Mouse (Mus musculus) frontal cortex, postnatal 25 days (tissue): ENCODE measurements around the gene Olfr1359.
"Not testable (repeated sequence)": the region's sequence is repeated elsewhere in the genome, so short reads cannot be mapped to it uniquely, and the experiment has no call there.

Source experiments
- DNase-seq, 2 experiments: peaks; one replicate each; pipeline ENCODE4 v3.0.0; 2022; ENCODE audit warnings: low spot score in 2 of 2

Gene Olfr1359

GRCm38 (mm10) chr13:21722993-21723836 lies 25.3 kb downstream of the Olfr1359 start:
- DNase-seq = no peak

GRCm38 (mm10) chr13:21727948-21728572 lies 30.1 kb downstream of the Olfr1359 start:
- no peak for DNase-seq

DNA sequence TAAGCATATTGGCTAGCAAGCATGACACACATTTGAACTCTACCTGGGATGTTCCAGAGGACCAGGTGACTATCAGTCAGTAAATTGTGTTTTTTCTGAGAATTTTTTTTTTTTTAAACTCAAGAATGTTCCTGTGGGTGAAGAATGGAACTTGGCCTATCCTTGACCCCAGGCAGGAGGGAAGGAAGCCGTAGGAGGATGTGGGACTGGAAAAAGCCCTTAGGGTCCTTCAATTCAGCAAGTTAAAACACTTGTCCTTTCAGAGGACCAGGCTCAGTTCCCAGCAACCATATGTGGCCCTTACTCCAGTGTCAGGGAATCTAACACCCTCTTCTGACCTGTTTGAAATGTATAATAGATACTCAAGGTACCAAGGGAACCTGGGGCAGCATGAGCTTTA lies 31.6 kb downstream of the Olfr1359 start:
- DNase-seq = no peak

GRCm38 (mm10) chr13:21733466-21733865 lies 35.6 kb downstream of the Olfr1359 start:
- DNase-seq = no peak

GRCm38 (mm10) chr13:21734010-21734905 lies 36.3 kb downstream of the Olfr1359 start:
- DNase-seq = peak; percentile 42 to 61

DNA sequence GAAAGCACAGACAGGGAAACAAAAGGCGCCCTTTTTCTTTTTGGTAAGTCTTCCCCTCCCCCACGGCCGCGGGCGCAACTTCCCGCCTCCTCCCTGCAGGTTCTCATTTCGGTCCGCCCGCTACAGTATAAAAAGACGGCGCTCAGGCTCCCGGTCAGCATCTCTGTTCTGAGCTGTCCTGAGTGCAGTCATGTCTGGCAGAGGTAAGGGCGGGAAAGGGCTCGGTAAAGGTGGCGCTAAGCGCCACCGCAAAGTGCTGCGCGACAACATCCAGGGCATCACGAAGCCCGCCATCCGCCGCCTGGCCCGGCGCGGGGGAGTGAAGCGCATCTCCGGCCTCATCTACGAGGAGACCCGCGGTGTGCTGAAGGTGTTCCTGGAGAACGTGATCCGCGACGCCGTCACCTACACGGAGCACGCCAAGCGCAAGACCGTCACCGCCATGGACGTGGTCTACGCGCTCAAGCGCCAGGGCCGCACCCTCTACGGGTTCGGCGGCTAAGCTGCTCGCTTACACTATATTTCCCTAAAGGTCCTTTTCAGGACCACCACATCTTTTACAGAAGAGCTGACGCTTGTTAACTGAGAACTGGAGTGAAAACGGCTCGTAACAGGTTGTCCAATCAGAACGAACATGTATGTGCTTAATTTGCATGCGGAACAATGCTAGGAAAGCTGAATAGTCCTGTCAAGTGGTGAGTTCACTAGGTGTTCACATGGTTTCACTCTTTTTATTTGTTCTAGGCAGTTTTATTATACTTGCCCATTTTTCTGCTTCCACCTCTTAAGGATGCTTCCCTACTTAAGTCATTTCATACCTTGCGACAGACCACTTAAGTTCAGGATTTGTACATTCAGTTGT lies 37.2 kb downstream of the Olfr1359 start, which contains the start of gene Hist1h4j:
Hist1h4j (plus strand) TSS at position 159 of the 862 bp plus-strand sequence.
- DNase-seq = peak; percentile 58 to 69

DNA sequence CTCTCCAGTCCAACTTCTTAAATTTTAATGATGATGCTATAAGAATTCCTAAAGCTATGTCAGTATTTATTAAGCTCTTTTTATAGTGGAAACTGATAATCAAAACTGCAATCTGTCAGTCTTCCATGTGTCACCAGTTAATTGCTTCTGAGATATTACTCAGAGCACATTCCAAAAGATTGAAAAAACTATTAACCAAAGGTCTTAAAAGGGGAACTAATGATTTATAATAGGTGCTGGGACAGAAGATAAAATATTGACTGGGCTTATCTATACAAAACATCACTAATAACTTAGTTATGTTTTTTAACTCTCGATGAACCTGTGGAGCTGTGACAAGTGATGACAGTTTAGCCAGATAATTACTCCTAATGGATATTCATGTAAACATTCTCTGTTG lies 47.1 kb downstream of the Olfr1359 start:
- no peak for DNase-seq

- no peak for DNase-seq
Measured at GRCm38 (mm10) chr13:21749387-21750158, 51.7 kb downstream of the Olfr1359 start.

DNA sequence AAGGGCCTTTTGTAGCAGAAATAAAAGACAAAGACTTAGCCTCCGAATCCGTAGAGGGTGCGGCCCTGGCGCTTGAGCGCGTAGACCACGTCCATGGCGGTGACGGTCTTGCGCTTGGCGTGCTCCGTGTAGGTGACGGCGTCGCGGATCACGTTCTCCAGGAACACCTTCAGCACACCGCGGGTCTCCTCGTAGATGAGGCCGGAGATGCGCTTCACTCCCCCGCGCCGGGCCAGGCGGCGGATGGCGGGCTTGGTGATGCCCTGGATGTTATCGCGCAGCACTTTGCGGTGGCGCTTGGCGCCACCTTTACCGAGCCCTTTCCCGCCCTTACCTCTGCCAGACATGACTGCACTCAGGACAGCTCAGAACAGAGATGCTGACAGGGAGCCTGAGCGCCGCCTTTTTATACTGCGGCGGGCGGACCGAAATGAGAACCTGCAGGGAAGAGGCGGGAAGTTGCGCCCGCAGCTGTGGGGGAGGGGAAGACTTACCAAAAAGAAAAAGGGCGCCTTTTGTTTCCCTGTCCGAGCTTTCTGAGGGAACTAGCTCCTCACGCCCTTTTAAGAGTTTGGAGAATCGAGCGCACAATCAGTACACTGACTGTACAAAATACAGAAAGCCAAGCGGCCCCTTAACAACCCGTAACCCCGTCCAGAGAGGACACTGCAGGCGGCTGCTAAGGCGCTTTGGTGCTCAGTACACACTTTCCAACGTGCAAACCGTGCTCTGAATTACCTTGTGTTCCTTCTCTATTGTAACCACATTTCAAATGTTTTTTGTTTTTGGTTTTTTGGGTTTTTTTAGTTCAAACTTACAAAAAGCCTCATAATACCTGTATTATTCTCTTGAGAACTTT lies 52.5 kb downstream of the Olfr1359 start, which contains the start of gene Hist1h4k:
Hist1h4k (minus strand) TSS at position 347 of the 859 bp plus-strand sequence.
- peak; percentile 90 for DNase-seq

DNA sequence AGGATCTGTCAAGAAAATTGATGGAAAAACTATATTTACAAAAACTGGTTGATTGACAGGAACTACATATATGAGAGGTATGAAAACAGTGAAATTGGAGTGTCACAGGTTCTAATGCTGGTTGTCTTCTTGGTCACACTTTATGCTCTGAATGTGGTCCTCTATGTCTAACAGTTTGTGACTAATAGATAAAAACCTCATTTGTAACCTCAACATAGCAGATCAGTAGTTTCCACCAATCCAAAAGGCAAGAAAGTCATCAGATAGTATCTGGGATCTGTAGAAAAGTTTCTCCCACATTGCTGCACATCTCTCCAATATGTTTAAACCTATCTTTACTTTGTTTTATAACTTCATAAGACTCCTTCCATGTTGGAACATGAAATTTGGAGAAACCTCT lies 53.5 kb downstream of the Olfr1359 start:
- no peak for DNase-seq

GRCm38 (mm10) chr13:21751827-21752226 lies 53.9 kb downstream of the Olfr1359 start:
- DNase-seq = no peak

GRCm38 (mm10) chr13:21752356-21752755 lies 54.4 kb downstream of the Olfr1359 start:
- no peak for DNase-seq

DNA sequence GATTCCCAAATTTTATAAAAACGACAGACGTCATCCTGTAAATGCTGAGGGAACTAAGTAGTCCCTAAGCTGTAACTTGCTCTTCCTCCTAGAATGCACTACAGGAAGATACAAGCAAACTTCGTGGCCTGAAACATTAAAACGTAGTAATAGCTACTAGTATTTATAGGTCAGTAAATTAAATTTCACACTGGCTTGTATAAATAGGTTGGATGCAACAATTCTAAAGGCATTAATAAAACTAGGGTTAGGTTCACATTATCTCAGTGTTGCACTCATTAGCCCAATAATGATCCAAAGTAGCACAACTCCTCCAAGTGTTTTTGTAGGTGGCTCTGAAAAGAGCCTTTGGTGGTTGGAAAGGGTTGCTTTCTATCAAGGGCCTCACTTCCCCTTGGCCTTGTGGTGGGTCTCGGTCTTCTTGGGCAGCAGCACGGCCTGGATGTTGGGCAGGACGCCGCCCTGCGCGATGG lies 55.2 kb downstream of the Olfr1359 start:
- DNase-seq = no peak

DNA sequence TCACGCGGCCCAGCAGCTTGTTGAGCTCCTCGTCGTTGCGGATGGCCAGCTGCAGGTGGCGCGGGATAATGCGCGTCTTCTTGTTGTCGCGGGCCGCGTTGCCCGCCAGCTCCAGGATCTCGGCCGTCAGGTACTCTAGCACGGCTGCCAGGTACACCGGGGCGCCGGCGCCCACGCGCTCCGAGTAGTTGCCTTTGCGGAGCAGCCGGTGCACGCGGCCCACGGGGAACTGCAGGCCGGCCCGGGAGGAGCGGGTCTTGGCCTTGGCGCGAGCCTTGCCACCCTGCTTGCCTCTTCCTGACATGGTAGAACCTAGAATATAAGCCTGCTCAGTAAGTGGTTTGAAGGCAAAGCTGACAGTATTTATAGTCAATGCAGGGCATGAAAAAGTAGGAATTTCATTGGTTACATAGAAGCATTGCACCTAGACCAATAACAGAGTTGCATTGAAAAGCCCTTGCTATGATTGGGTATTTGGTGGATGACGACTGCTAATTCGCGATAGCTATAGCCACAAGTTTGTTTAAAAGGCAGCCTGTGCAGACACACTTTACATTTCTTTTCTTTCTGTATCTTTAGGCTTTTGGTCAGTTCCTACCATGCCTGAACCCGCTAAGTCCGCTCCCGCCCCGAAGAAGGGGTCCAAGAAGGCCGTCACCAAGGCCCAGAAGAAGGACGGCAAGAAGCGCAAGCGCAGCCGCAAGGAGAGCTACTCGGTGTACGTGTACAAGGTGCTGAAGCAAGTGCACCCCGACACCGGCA lies 55.8 kb downstream of the Olfr1359 start, which contains the start of the genes Hist1h2ak and Hist1h2bn:
Hist1h2ak (minus strand) TSS at position 304 of the 762 bp plus-strand sequence.
Hist1h2bn (plus strand) TSS at position 600 of the 762 bp plus-strand sequence.
- DNase-seq = peak; percentile 40 to 56

- not testable (repeated sequence) for DNase-seq
Measured at GRCm38 (mm10) chr13:21754294-21755001, 56.5 kb downstream of the Olfr1359 start.

DNA sequence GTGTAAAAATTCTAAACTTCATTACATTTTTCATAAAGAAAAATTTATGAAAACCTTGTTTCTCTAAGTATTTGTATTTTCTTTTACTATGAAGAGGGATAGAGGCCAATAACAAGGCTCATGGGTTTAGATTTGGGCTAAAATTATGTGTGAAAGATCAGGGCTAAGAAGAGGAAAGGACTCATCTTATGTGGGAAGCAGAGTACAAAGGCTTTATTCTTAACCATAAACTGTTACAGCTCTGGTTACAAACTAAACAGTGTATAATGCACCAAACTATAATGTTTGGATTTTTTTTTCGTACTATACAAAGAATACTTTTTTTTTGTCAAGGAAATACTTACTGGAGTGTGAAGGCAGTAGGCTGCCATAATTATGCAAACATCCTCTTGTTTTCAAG lies 57.8 kb downstream of the Olfr1359 start:
- no peak for DNase-seq
